Mouse (Mus musculus) intestine, postnatal 0 days (tissue): ENCODE results near the gene Otop2. TPM values are rescaled to one million over a fixed set of nuclear protein-coding genes. Genes with fewer than 3 reads are reported as not detected.

ENCODE experiments used
- ATAC-seq: fragments of 200-750 bp; cut with Nextera tagmentation; 2 replicates; pipeline ENCODE4 v1.8.0; 2017; ENCODE audit warnings: mild to moderate bottlenecking, moderate TSS enrichment, moderate library complexity
- H3K27ac ChIP-seq: fragments of 300-500 bp; sonication (generic); 2 replicates; pipeline ENCODE4 v1.5.1; 2014; ENCODE audit warnings: mild to moderate bottlenecking, low read depth, low read length, moderate library complexity
- H3K27me3 ChIP-seq: fragments of 300-500 bp; sonication (generic); replicated peaks from 2 replicates; pipeline ENCODE4 v1.6.1; 2014; ENCODE audit warnings: low read length, mixed read lengths; ENCODE audit not compliant: control insufficient read depth, insufficient read depth
- H3K36me3 ChIP-seq: fragments of 300-500 bp; sonication (generic); 2 replicates; pipeline ENCODE4 v1.6.1; 2014; ENCODE audit warnings: mild to moderate bottlenecking, moderate library complexity; ENCODE audit not compliant: control insufficient read depth, insufficient read depth
- H3K4me1 ChIP-seq: fragments of 300-500 bp; sonication (generic); replicated peaks from 2 replicates; pipeline ENCODE4 v1.6.1; 2014; ENCODE audit warnings: antibody characterized with exemption, low read length, mixed read lengths; ENCODE audit not compliant: control insufficient read depth, insufficient read depth
- H3K4me2 ChIP-seq: fragments of 300-500 bp; sonication (generic); replicated peaks from 2 replicates; pipeline ENCODE4 v1.6.1; 2014; ENCODE audit warnings: low read depth, mild to moderate bottlenecking, moderate library complexity
- H3K4me3 ChIP-seq: fragments of 300-500 bp; sonication (generic); 2 replicates; pipeline ENCODE4 v1.5.1; 2014; ENCODE audit warnings: low read depth, low read length
- H3K9ac ChIP-seq: fragments of 300-500 bp; sonication (generic); 2 replicates; pipeline ENCODE4 v1.6.1; 2014; ENCODE audit warnings: mild to moderate bottlenecking, low read depth, low read length
- H3K9me3 ChIP-seq: fragments of 300-500 bp; sonication (generic); 2 replicates; pipeline ENCODE4 v1.6.1; 2016; ENCODE audit warnings: mixed run types; ENCODE audit not compliant: control insufficient read depth
- CTCF ChIP-seq: sonication (generic); IDR thresholded peaks from 2 replicates; pipeline ENCODE4 v1.5.1; 2016; ENCODE audit warnings: low read depth, mild to moderate bottlenecking, control low read depth, antibody characterized with exemption, moderate library complexity
- WGBS: fragments of 180-500 bp; shearing (Covaris S2); extraction: QIAGEN DNeasy Blood & Tissue Kit; methylation state at CpG from one replicate; pipeline ENCODE4 v1.1.7; 2014; 5-methylcytosine and 5-hydroxymethylcytosine counted together
- polyA plus RNA-seq: library from polyadenylated mRNA; unstranded; fragments of >200 nt; fragmentation: Nextera tagmentation; extraction: Ambion mirVana; gene quantifications from 2 replicates; pipeline ENCODE4 v1.2.1, GENCODE M21; 2015

Otop2 gene
- polyA plus RNA-seq, 1 experiment from 2014 or later = 0.05 TPM

GRCm38 (mm10) chr11:115300745-115301144, 6.2 kb upstream of the Otop2 start:
- ATAC-seq = no peak
- H3K4me1 ChIP-seq = no peaks in the 10 kb centered on the region; the same call in 1 of the 2 replicates
- H3K9me3 ChIP-seq = no peaks in the 10 kb centered on the region
- no peak overlapping the region for H3K9ac ChIP-seq
- H3K4me2 ChIP-seq = no peak overlapping the region
- no peak overlapping the region for H3K4me3 ChIP-seq
- WGBS = 88% methylated on average over 4 of the region's 4 CpGs
- H3K36me3 ChIP-seq = no peaks in the 10 kb centered on the region
- no peaks in the 10 kb centered on the region for H3K27me3 ChIP-seq
- H3K27ac ChIP-seq = no peak overlapping the region
- TF ChIP-seq CTCF = peak; percentile 10; the same call in 1 of the 2 replicates

- 76% methylated on average over 2 of the region's 2 CpGs for WGBS
- no peak overlapping the region for H3K4me3 ChIP-seq
- no peaks in the 10 kb centered on the region for H3K9me3 ChIP-seq
- no peaks in the 10 kb centered on the region; the same call in 1 of the 2 replicates for H3K4me1 ChIP-seq
- H3K27me3 ChIP-seq = no peaks in the 10 kb centered on the region
- TF ChIP-seq CTCF = no peak
- no peak overlapping the region for H3K27ac ChIP-seq
- H3K36me3 ChIP-seq = no peaks in the 10 kb centered on the region
- ATAC-seq = no peak
- no peak overlapping the region for H3K9ac ChIP-seq
- H3K4me2 ChIP-seq = no peak overlapping the region
Measured at GRCm38 (mm10) chr11:115301351-115301750, 5.6 kb upstream of the Otop2 start.

GRCm38 (mm10) chr11:115303167-115303566, 3.8 kb upstream of the Otop2 start:
- TF ChIP-seq CTCF = no peak
- Histone ChIP-seq H3K9me3 (no peaks in the 10 kb centered on the region), H3K27me3 (no peaks in the 10 kb centered on the region), H3K4me3 (no peak overlapping the region), H3K27ac (no peak overlapping the region), H3K4me1 (no peaks in the 10 kb centered on the region), H3K9ac (no peak overlapping the region), H3K36me3 (no peaks in the 10 kb centered on the region), H3K4me2 (no peak overlapping the region)
- 37% methylated on average over 8 of the region's 8 CpGs for WGBS
- no peak for ATAC-seq

DNA sequence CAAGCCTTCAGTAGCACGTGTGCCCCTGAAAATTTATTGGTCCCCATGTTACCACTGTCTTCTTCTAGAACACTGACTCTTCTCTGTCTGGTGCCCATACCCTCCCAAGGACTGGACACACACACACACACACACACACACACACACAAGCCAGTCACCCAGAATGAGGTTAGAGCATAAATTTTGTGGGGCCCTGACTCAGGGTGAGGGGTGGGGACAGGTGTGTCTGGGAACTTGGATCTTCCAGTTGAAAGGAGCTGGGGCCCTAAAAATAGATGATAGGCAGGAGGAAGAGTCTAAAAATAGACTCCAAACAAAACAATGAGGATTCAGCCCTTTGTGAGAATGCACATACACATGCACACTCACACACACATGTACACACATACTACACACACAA, 1.8 kb downstream of the Otop2 start:
- Histone ChIP-seq H3K9ac (no peak overlapping the region), H3K9me3 (no peaks in the 10 kb centered on the region), H3K27ac (no peak overlapping the region), H3K4me1 (no peaks in the 10 kb centered on the region), H3K36me3 (no peaks in the 10 kb centered on the region), H3K4me3 (no peak overlapping the region), H3K27me3 (no peaks in the 10 kb centered on the region; the same call in 1 of the 2 replicates), H3K4me2 (no peak overlapping the region)
- no peak for TF ChIP-seq CTCF
- no peak for ATAC-seq
- WGBS = 71% methylated on average over 1 of the region's 1 CpGs

DNA sequence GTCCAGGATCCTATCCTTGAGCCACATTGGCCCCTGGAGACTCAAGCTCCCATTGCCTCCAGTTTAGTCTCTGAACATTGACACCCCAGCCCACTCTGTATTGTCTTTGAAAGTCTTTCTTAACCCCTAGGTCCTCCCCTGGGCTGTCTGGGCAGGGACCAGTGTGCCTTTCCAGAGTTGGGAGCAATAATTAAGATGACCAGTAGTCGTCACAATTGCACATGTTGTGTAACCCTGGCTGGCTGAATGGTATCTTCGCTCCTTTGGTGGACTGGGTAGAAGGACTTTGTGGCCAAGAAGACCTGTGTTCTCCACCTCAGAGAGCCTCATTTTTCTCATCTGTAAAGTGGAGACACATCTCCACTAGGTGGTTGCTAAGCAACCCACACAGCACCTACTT, 7.3 kb downstream of the Otop2 start:
- no peaks in the 10 kb centered on the region for H3K4me1 ChIP-seq
- TF ChIP-seq CTCF = peak; percentile 60
- H3K27me3 ChIP-seq = peaks cover 49% of the 10 kb centered on the region

GRCm38 (mm10) chr11:115317204-115317603, 10.2 kb downstream of the Otop2 start:
- Histone ChIP-seq H3K4me1 (no peaks in the 10 kb centered on the region), H3K27ac (no peak overlapping the region), H3K27me3 (peaks cover 78% of the 10 kb centered on the region), H3K36me3 (no peaks in the 10 kb centered on the region), H3K9ac (no peak overlapping the region), H3K4me2 (no peak overlapping the region), H3K4me3 (no peak overlapping the region), H3K9me3 (no peaks in the 10 kb centered on the region)
- 64% methylated on average over 7 of the region's 7 CpGs for WGBS
- no peak for TF ChIP-seq CTCF
- ATAC-seq = no peak

More for the DNA sequence above, 7.3 kb downstream of the Otop2 start:
- WGBS = 47% methylated on average over 2 of the region's 2 CpGs
- Histone ChIP-seq H3K36me3 (no peaks in the 10 kb centered on the region), H3K9me3 (no peaks in the 10 kb centered on the region), H3K27ac (no peak overlapping the region), H3K4me2 (no peak overlapping the region), H3K4me3 (no peak overlapping the region), H3K9ac (no peak overlapping the region)
- no peak for ATAC-seq
